Mouse (Mus musculus) stomach, postnatal 0 days (tissue): Measurements from ENCODE around the gene Slc24a3. TPM values are rescaled to one million over a fixed set of nuclear protein-coding genes. Genes with fewer than 3 reads are reported as not detected.

Experiments used
- ATAC-seq: fragments of 200-750 bp; cut with Nextera tagmentation; 2 replicates; pipeline ENCODE4 v1.8.0; 2017; ENCODE audit not compliant: low FRiP score, low TSS enrichment
- DNase-seq: peaks from one replicate; pipeline ENCODE4 v3.0.0-alpha.2; 2016; ENCODE audit warnings: low spot score
- H3K27ac ChIP-seq: fragments of 300-500 bp; sonication (generic); replicated peaks from 2 replicates; pipeline ENCODE4 v1.5.1; 2014; ENCODE audit warnings: mild to moderate bottlenecking, control low read depth
- H3K27me3 ChIP-seq: fragments of 300-500 bp; sonication (generic); 2 replicates; pipeline ENCODE4 v1.6.1; 2014; ENCODE audit warnings: low read length; ENCODE audit not compliant: control insufficient read depth, insufficient read depth
- H3K36me3 ChIP-seq: fragments of 300-500 bp; sonication (generic); 2 replicates; pipeline ENCODE4 v1.6.1; 2014; ENCODE audit warnings: low read length, mixed read lengths; ENCODE audit not compliant: control insufficient read depth, insufficient read depth
- H3K4me1 ChIP-seq: fragments of 300-500 bp; sonication (generic); replicated peaks from 2 replicates; pipeline ENCODE4 v1.6.1; 2014; ENCODE audit warnings: antibody characterized with exemption; ENCODE audit not compliant: control insufficient read depth, insufficient read depth
- H3K4me2 ChIP-seq: fragments of 300-500 bp; sonication (generic); replicated peaks from 2 replicates; pipeline ENCODE4 v1.6.1; 2014; ENCODE audit warnings: low read depth, mild to moderate bottlenecking, control low read depth, moderate library complexity
- H3K4me3 ChIP-seq: fragments of 300-500 bp; sonication (generic); 2 replicates; pipeline ENCODE4 v1.5.1; 2014; ENCODE audit warnings: low read depth, low read length, control low read depth
- H3K9ac ChIP-seq: fragments of 300-500 bp; sonication (generic); 2 replicates; pipeline ENCODE4 v1.6.1; 2014; ENCODE audit warnings: mild to moderate bottlenecking, low read length, control low read depth, mixed read lengths
- H3K9me3 ChIP-seq: fragments of 300-500 bp; sonication (generic); 2 replicates; pipeline ENCODE4 v1.6.1; 2016; ENCODE audit warnings: low read length; ENCODE audit not compliant: control insufficient read depth
- CTCF ChIP-seq: IDR thresholded peaks from 2 replicates; pipeline ENCODE4 v1.5.1; 2016; ENCODE audit warnings: antibody characterized with exemption, low read depth, mild to moderate bottlenecking, moderate library complexity
- EP300 ChIP-seq: optimal IDR thresholded peaks from 2 replicates; pipeline ENCODE3; 2016; ENCODE audit warnings: antibody characterized with exemption
- WGBS: fragments of 180-500 bp; shearing (Covaris S2); extraction: QIAGEN DNeasy Blood & Tissue Kit; methylation state at CpG from one replicate; pipeline ENCODE4 v1.1.7; 2014; 5-methylcytosine and 5-hydroxymethylcytosine counted together
- polyA plus RNA-seq: library from polyadenylated mRNA; unstranded; fragments of >200 nt; fragmentation: Nextera tagmentation; extraction: Ambion mirVana; gene quantifications from 2 replicates; pipeline ENCODE4 v1.2.1, GENCODE M21; 2015

The Slc24a3 gene
- polyA plus RNA-seq, 1 experiment from 2014 or later: 5.7 TPM

GRCm38 (mm10) chr2:145668135-145668534 is 500.6 kb downstream of the Slc24a3 start:
- Histone ChIP-seq H3K4me2 (no peak overlapping the region), H3K27ac (no peak overlapping the region), H3K9me3 (no peaks in the 10 kb centered on the region), H3K4me3 (no peak overlapping the region), H3K36me3 (no peaks in the 10 kb centered on the region), H3K9ac (no peak overlapping the region), H3K27me3 (no peaks in the 10 kb centered on the region), H3K4me1 (no peaks in the 10 kb centered on the region)
- WGBS: 59% methylated on average over 4 of the region's 4 CpGs
- TF ChIP-seq CTCF: no peak
- no peak for DNase-seq
- no peak for ATAC-seq

- ATAC-seq (no peak), DNase-seq (no peak)
- H3K9me3 ChIP-seq: no peaks in the 10 kb centered on the region
- H3K4me3 ChIP-seq: no peak overlapping the region
- no peak overlapping the region for H3K4me2 ChIP-seq
- no peaks in the 10 kb centered on the region for H3K4me1 ChIP-seq
- TF ChIP-seq CTCF: no peak
- no peak for TF ChIP-seq EP300
- WGBS: 44% methylated on average over 4 of the region's 4 CpGs
- H3K27ac ChIP-seq: no peak overlapping the region
- no peaks in the 10 kb centered on the region for H3K27me3 ChIP-seq
- H3K36me3 ChIP-seq: no peaks in the 10 kb centered on the region
- H3K9ac ChIP-seq: no peak overlapping the region
These were observed 502.6 kb downstream of the Slc24a3 start for GRCm38 (mm10) chr2:145670131-145670530.

- Histone ChIP-seq H3K36me3 (no peaks in the 10 kb centered on the region), H3K9me3 (no peaks in the 10 kb centered on the region), H3K4me3 (peak overlapping the region; percentile 70), H3K4me2 (peak overlapping the region; percentile 91), H3K4me1 (no peaks in the 10 kb centered on the region), H3K27me3 (no peaks in the 10 kb centered on the region), H3K27ac (peak overlapping the region; percentile 89), H3K9ac (peak overlapping the region; percentile 71)
- no peak; the same call in 1 of the 2 replicates for ATAC-seq
- TF ChIP-seq CTCF: no peak
- no peak for TF ChIP-seq EP300
- no peak for DNase-seq
- WGBS: 4% methylated on average over 20 of the region's 23 CpGs
These were observed 507.1 kb downstream of the Slc24a3 start for GRCm38 (mm10) chr2:145674496-145675141.

- Histone ChIP-seq H3K4me3 (peak within 1 kb of the TSS; percentile 70), H3K4me2 (peak within 1 kb of the TSS; percentile 91), H3K36me3 (no peaks in the 10 kb centered on the region), H3K27ac (peak within 1 kb of the TSS; percentile 89), H3K9me3 (no peaks in the 10 kb centered on the region), H3K27me3 (no peaks in the 10 kb centered on the region), H3K4me1 (no peaks in the 10 kb centered on the region), H3K9ac (peak within 1 kb of the TSS; percentile 71)
- under 1% methylated on average over 33 of the region's 33 CpGs for WGBS
- DNase-seq (peak; percentile 83), ATAC-seq (peak; percentile 81)
- no peak for TF ChIP-seq EP300
- TF ChIP-seq CTCF: no peak
These were observed 507.7 kb downstream of the Slc24a3 start, which contains the start of gene Rin2 for GRCm38 (mm10) chr2:145675142-145675755. Rin2 (plus strand) TSS chr2:145675215.

- 6% methylated on average over 25 of the region's 27 CpGs for WGBS
- TF ChIP-seq EP300 (no peak), CTCF (peak; percentile 36; the same call in 1 of the 2 replicates)
These were observed 508.4 kb downstream of the Slc24a3 start for GRCm38 (mm10) chr2:145675756-145676543.

More at GRCm38 (mm10) chr2:145675756-145676543, 508.4 kb downstream of the Slc24a3 start:
- Histone ChIP-seq H3K4me3 (peak overlapping the region; percentile 70), H3K9me3 (no peaks in the 10 kb centered on the region), H3K27me3 (no peaks in the 10 kb centered on the region), H3K4me2 (peak overlapping the region; percentile 91), H3K9ac (peak overlapping the region; percentile 71), H3K27ac (peak overlapping the region; percentile 89), H3K4me1 (no peaks in the 10 kb centered on the region), H3K36me3 (no peaks in the 10 kb centered on the region)
- DNase-seq (peak; percentile 81), ATAC-seq (peak; percentile 67)
